Mouse (Mus musculus) right cerebral cortex, postnatal 4 days (tissue): ENCODE measurements around the gene Fdx1l.

Experiments used
- DNase-seq: peaks from one replicate; pipeline ENCODE4 v3.0.0-alpha.2; 2022

Fdx1l gene

GRCm38 (mm10) chr9:21027774-21028290, 45.6 kb downstream of the Fdx1l start:
- no peak for DNase-seq

GRCm38 (mm10) chr9:21026849-21027248, 46.6 kb downstream of the Fdx1l start:
- no peak for DNase-seq

- no peak for DNase-seq
Observed at GRCm38 (mm10) chr9:21025258-21025810, 48.1 kb downstream of the Fdx1l start.

GRCm38 (mm10) chr9:21022726-21023125, 50.7 kb downstream of the Fdx1l start:
- no peak for DNase-seq

- no peak for DNase-seq
Observed at GRCm38 (mm10) chr9:21022288-21022687, 51.1 kb downstream of the Fdx1l start.

- no peak for DNase-seq
Observed at GRCm38 (mm10) chr9:21021363-21021762, 52.1 kb downstream of the Fdx1l start.

GRCm38 (mm10) chr9:21018600-21018999, 54.8 kb downstream of the Fdx1l start:
- no peak for DNase-seq
